In the genomic region with DNA sequence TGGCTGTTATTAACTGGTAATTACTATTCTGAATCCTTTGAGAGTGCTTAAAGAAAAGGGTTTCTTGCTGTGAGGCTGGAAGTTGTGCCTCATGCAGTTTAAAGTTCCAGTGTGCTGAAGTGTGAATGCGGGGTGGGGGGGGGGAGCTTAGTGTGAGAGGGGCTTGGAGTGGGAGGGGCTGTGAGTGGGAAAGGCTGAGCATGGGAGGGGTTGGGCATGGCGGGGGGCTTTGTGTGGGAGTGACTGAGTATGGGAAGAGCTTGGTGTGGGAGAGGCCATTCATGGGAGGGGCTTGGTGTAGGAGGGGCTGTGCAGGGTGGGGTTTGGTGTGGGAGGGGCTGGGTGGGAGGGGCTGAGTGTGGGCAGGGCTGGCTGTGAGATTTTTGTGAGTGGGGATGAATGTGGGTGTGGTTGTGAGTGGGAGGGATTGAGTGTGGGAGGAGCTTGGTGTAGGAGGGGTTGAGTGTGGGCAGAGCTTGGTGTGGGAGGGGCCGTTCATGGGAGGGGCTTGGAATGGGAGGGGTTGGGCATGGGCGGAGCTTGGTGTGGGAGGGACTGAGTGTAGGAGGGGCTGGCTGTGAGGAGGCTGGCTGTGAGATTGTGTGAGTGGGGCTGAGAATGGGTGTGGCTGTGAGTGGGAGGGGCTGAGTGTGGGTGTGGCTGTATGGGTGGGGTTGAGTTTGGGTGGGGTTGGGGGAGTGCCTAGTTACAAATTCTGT, we compare ENCODE assay signal across 20 mouse cellular contexts.
DNase-seq lines count a peak whose midpoint lies in the region; ATAC-seq lines count a peak whose summit lies in the region.
"Had no signal": no experiment of that assay in that cellular context is flagged by ENCODE, and none has a peak within 500 bp of the region (broad histone marks: within the 10 kb centered on the region; RNA-seq: fewer than 3 reads in every experiment).

No protein-coding gene starts in this region.

- intact Hi-C loops in heart, postnatal 14 days (cut with DNase I): no loop called here

- H3K4me2 ChIP-seq in heart, embryonic 14.5 days (ENCODE audit: low read length): no peak overlapping the region
- no peak overlapping the region for H3K4me2 ChIP-seq in forebrain, embryonic 14.5 days (ENCODE audit: low read length)
- H3K4me2 ChIP-seq: limb, embryonic 15.5 days; liver, embryonic 15.5 days; midbrain, embryonic 12.5 days had no signal

- WGBS in heart, embryonic 14.5 days: 76% methylated on average over 4 of the region's 4 CpGs
- WGBS in forebrain, embryonic 14.5 days: 47% methylated on average over 4 of the region's 4 CpGs

- peak; percentile 20 for DNase-seq in embryo, embryonic 11 days
- no peak for DNase-seq in embryo, embryonic 9.5 days (ENCODE audit: extremely low spot score)
- DNase-seq in heart, postnatal 14 days: no peak
- peak; percentile 55 for DNase-seq in ES-CJ7 (ENCODE audit: low read depth, low spot score)
- DNase-seq in forebrain, embryonic 14.5 days (ENCODE audit: low spot score): peak; percentile 22
- no peak for DNase-seq in layer of hippocampus, postnatal 36 days
- DNase-seq in urinary bladder, postnatal 4 days (ENCODE audit: low spot score in 2 of 2): no peak
- DNase-seq: adrenal gland, postnatal 14 days; cerebellum, adult 11-12 months; cerebellum, postnatal 14 days; heart, postnatal 36 days; kidney, adult 18-20 months; right cerebral cortex, postnatal 4 days had no signal

- H3K27me3 ChIP-seq in heart, embryonic 14.5 days (ENCODE audit: control insufficient read depth, insufficient read depth, low read length): no peaks in the 10 kb centered on the region
- no peaks in the 10 kb centered on the region for H3K27me3 ChIP-seq in forebrain, embryonic 14.5 days (replicated peaks; ENCODE audit: control insufficient read depth, insufficient read depth, low read length)
- H3K27me3 ChIP-seq: limb, embryonic 15.5 days; liver, embryonic 15.5 days; midbrain, embryonic 12.5 days had no signal

- H3K9me3 ChIP-seq in heart, embryonic 14.5 days (ENCODE audit: control insufficient read depth, low read length): no peaks in the 10 kb centered on the region
- H3K9me3 ChIP-seq in forebrain, embryonic 14.5 days (replicated peaks; ENCODE audit: control insufficient read depth, low read length): no peaks in the 10 kb centered on the region
- H3K9me3 ChIP-seq: limb, embryonic 15.5 days; liver, embryonic 15.5 days; midbrain, embryonic 12.5 days had no signal

- H3K9ac ChIP-seq in heart, embryonic 14.5 days (ENCODE audit: low read length): no peak overlapping the region
- H3K9ac ChIP-seq in forebrain, embryonic 14.5 days (ENCODE audit: low read length): no peak overlapping the region
- H3K9ac ChIP-seq: limb, embryonic 15.5 days; liver, embryonic 15.5 days; midbrain, embryonic 12.5 days had no signal

- no peaks in the 10 kb centered on the region for H3K4me1 ChIP-seq in heart, embryonic 14.5 days (ENCODE audit: control insufficient read depth in 2 of 2, insufficient read depth in 2 of 2, low read length in 2 of 2)
- H3K4me1 ChIP-seq in forebrain, embryonic 14.5 days (ENCODE audit: control insufficient read depth, insufficient read depth, low read length): no peaks in the 10 kb centered on the region; the same call in 1 of the 2 replicates
- H3K4me1 ChIP-seq: limb, embryonic 15.5 days; liver, embryonic 15.5 days had no signal

- no peak overlapping the region for H3K27ac ChIP-seq in heart, embryonic 14.5 days (replicated peaks in 1 of 2; ENCODE audit: control insufficient read depth in 1 of 2, insufficient read depth in 1 of 2, low read depth in 2 of 2, low read length in 2 of 2)
- no peak overlapping the region for H3K27ac ChIP-seq in forebrain, embryonic 14.5 days (ENCODE audit: low read depth, low read length)
- H3K27ac ChIP-seq: kidney, postnatal 0 days; limb, embryonic 15.5 days; liver, embryonic 15.5 days; midbrain, embryonic 12.5 days had no signal

- peaks cover 42% of the 10 kb centered on the region for H3K36me3 ChIP-seq in heart, embryonic 14.5 days (ENCODE audit: control insufficient read depth, insufficient read depth, low read length)
- no peaks in the 10 kb centered on the region for H3K36me3 ChIP-seq in forebrain, embryonic 14.5 days (ENCODE audit: control insufficient read depth, insufficient read depth, low read length)
- H3K36me3 ChIP-seq: limb, embryonic 15.5 days; liver, embryonic 15.5 days; midbrain, embryonic 12.5 days had no signal

- 0 out of 2 replicates have a peak, but pooled peaks have one; percentile 12 for ATAC-seq in heart, embryonic 14.5 days (ENCODE audit: insufficient number of reproducible peaks, insufficient read depth, low FRiP score, low read depth)
- ATAC-seq in forebrain, embryonic 14.5 days: no peak
- ATAC-seq: lung, postnatal 0 days; Patski had no signal

- H3K4me3 ChIP-seq in heart, embryonic 14.5 days (ENCODE audit: control insufficient read depth in 1 of 2, insufficient read depth in 1 of 2, low read depth in 1 of 2, low read length in 2 of 2): no peak overlapping the region
- no peak overlapping the region for H3K4me3 ChIP-seq in forebrain, embryonic 14.5 days (ENCODE audit: low read depth, low read length)
- H3K4me3 ChIP-seq: limb, embryonic 15.5 days; liver, embryonic 15.5 days; midbrain, embryonic 12.5 days had no signal

Comparison
In these comparisons a context has a peak if more than half of its experiments do, and no peak if none do; other contexts are left out.
1. DNase-seq: peak in embryo, embryonic 11 days (single experiment), ES-CJ7 (single experiment) and forebrain, embryonic 14.5 days (single experiment); none in embryo, embryonic 9.5 days (single experiment), heart, postnatal 14 days (0 of 2), layer of hippocampus, postnatal 36 days (0 of 2) and urinary bladder, postnatal 4 days (0 of 2).